In genomic region chr2:124927882-124928758, GRCm38 (mm10) we compare ENCODE assay signal across 9 mouse cellular contexts.
DNase-seq lines count a peak whose midpoint lies in the region; ATAC-seq lines count a peak whose summit lies in the region.
"Had no signal": no experiment of that assay in that cellular context is flagged by ENCODE, and none has a peak within 500 bp of the region (broad histone marks: within the 10 kb centered on the region; RNA-seq: fewer than 3 reads in every experiment).

No protein-coding gene starts in this region.

- no peak overlapping the region for H3K4me3 ChIP-seq in forebrain, embryonic 16.5 days (replicated peaks; ENCODE audit: low read length)
- H3K4me3 ChIP-seq in hindbrain, embryonic 14.5 days (replicated peaks; ENCODE audit: low read length): no peak overlapping the region
- no peak overlapping the region for H3K4me3 ChIP-seq in stomach, embryonic 16.5 days (replicated peaks; ENCODE audit: low read length)
- H3K4me3 ChIP-seq: liver, embryonic 13.5 days had no signal

- no peaks in the 10 kb centered on the region for H3K36me3 ChIP-seq in forebrain, embryonic 16.5 days (ENCODE audit: control insufficient read depth, insufficient read depth)
- H3K36me3 ChIP-seq in hindbrain, embryonic 14.5 days (replicated peaks; ENCODE audit: control insufficient read depth, insufficient read depth): no peaks in the 10 kb centered on the region
- no peaks in the 10 kb centered on the region for H3K36me3 ChIP-seq in stomach, embryonic 16.5 days (ENCODE audit: control insufficient read depth, insufficient read depth, low read length)
- H3K36me3 ChIP-seq: liver, embryonic 13.5 days had no signal

- peak; percentile 50 for DNase-seq in kidney, adult 18-20 months
- no peak for DNase-seq in kidney, adult 11 months
- peak; percentile 57 to 61 for DNase-seq in cerebellum, adult 18-20 months
- peak; percentile 80 for DNase-seq in hindbrain, embryonic 14.5 days (ENCODE audit: low spot score)
- DNase-seq in left cerebral cortex, adult 11 months (ENCODE audit: low spot score): peak; percentile 60
- peak; percentile 36 for DNase-seq in mesoderm, embryonic 11.5 days (ENCODE audit: low read depth, low spot score)
- DNase-seq: liver, embryonic 13.5 days had no signal

- WGBS in forebrain, embryonic 16.5 days: 84% methylated on average over 10 of the region's 10 CpGs
- 85% methylated on average over 10 of the region's 10 CpGs for WGBS in hindbrain, embryonic 14.5 days
- 86% methylated on average over 10 of the region's 10 CpGs for WGBS in stomach, embryonic 16.5 days

- 0 out of 2 replicates have a peak, but pooled peaks cover 3% of the 10 kb centered on the region for H3K4me1 ChIP-seq in forebrain, embryonic 16.5 days (replicated peaks; ENCODE audit: control insufficient read depth, insufficient read depth, low read length)
- H3K4me1 ChIP-seq in hindbrain, embryonic 14.5 days (replicated peaks; ENCODE audit: control insufficient read depth, insufficient read depth, low read length): no peaks in the 10 kb centered on the region
- no peaks in the 10 kb centered on the region for H3K4me1 ChIP-seq in stomach, embryonic 16.5 days (ENCODE audit: control insufficient read depth, insufficient read depth, low read length)
- H3K4me1 ChIP-seq: liver, embryonic 13.5 days had no signal

- no peaks in the 10 kb centered on the region for H3K27me3 ChIP-seq in forebrain, embryonic 16.5 days (replicated peaks; ENCODE audit: control insufficient read depth, insufficient read depth, low read length)
- no peaks in the 10 kb centered on the region for H3K27me3 ChIP-seq in hindbrain, embryonic 14.5 days (ENCODE audit: control insufficient read depth, insufficient read depth, low read length)
- H3K27me3 ChIP-seq in stomach, embryonic 16.5 days (ENCODE audit: control insufficient read depth, insufficient read depth, low read length): no peaks in the 10 kb centered on the region
- H3K27me3 ChIP-seq: liver, embryonic 13.5 days had no signal

- peak; percentile 92 for ATAC-seq in forebrain, embryonic 16.5 days
- ATAC-seq in hindbrain, embryonic 14.5 days (ENCODE audit: low FRiP score): peak; percentile 79
- peak; percentile 74; the same call in 1 of the 2 replicates for ATAC-seq in stomach, embryonic 16.5 days (ENCODE audit: insufficient read depth, low FRiP score)

- no peak overlapping the region for H3K27ac ChIP-seq in forebrain, embryonic 16.5 days (ENCODE audit: low read length)
- H3K27ac ChIP-seq in hindbrain, embryonic 14.5 days: no peak overlapping the region
- no peak overlapping the region for H3K27ac ChIP-seq in stomach, embryonic 16.5 days (ENCODE audit: low read length)
- H3K27ac ChIP-seq: liver, embryonic 13.5 days had no signal

- no peaks in the 10 kb centered on the region for H3K9me3 ChIP-seq in forebrain, embryonic 16.5 days (ENCODE audit: control insufficient read depth, low read length)
- H3K9me3 ChIP-seq in hindbrain, embryonic 14.5 days (ENCODE audit: control insufficient read depth, low read length): no peaks in the 10 kb centered on the region
- H3K9me3 ChIP-seq in stomach, embryonic 16.5 days (replicated peaks; ENCODE audit: control insufficient read depth, low read length): no peaks in the 10 kb centered on the region
- H3K9me3 ChIP-seq: liver, embryonic 13.5 days had no signal

- no peak overlapping the region for H3K9ac ChIP-seq in forebrain, embryonic 16.5 days (replicated peaks; ENCODE audit: low read depth, low read length)
- H3K9ac ChIP-seq in hindbrain, embryonic 14.5 days: no peak overlapping the region
- H3K9ac ChIP-seq in stomach, embryonic 16.5 days (ENCODE audit: low read length): no peak overlapping the region
- H3K9ac ChIP-seq: liver, embryonic 13.5 days had no signal

- H3K4me2 ChIP-seq in forebrain, embryonic 16.5 days (ENCODE audit: low read length): no peak overlapping the region
- no peak overlapping the region for H3K4me2 ChIP-seq in hindbrain, embryonic 14.5 days (replicated peaks)
- H3K4me2 ChIP-seq in stomach, embryonic 16.5 days (ENCODE audit: low read depth, low read length): no peak overlapping the region
- H3K4me2 ChIP-seq: liver, embryonic 13.5 days had no signal
